Mouse (Mus musculus) brown adipose tissue, adult 24 weeks (tissue): ENCODE data around the gene Rpl34. TPM values are rescaled to one million over a fixed set of nuclear protein-coding genes. Genes with fewer than 3 reads are reported as not detected.
A peak's percentile ranks its signal among the peaks of the same experiment; 100 is the strongest.

Experiments used
- H3K27ac ChIP-seq: fragments of 200-500 bp; replicated peaks from 2 replicates; pipeline ENCODE4 v1.5.1; 2012; ENCODE audit warnings: low read depth, mild to moderate bottlenecking, low read length
- H3K4me1 ChIP-seq: fragments of 200-500 bp; 2 replicates; pipeline ENCODE4 v1.6.1; 2012; ENCODE audit warnings: low read length, mixed read lengths; ENCODE audit not compliant: control insufficient read depth, insufficient read depth, insufficient read length
- H3K4me3 ChIP-seq: fragments of 200-500 bp; 2 replicates; pipeline ENCODE4 v1.5.1; 2012; ENCODE audit warnings: low read depth, mild to moderate bottlenecking, low read length, moderate library complexity; ENCODE audit not compliant: insufficient read depth
- polyA plus RNA-seq: library from polyadenylated mRNA; stranded (reverse); fragments of >200 nt; gene quantifications from 2 replicates; pipeline ENCODE4 v1.2.4, GENCODE M21; 2012; ENCODE audit not compliant: missing spikeins, insufficient read depth, insufficient read length

Rpl34 gene
- 668 and 733 TPM in 2 replicates for polyA plus RNA-seq

GRCm38 (mm10) chr3:130730189-130730653, at the start of gene Rpl34:
TSS of gene Rpl34 (minus strand) at chr3:130730398.
- Histone ChIP-seq H3K4me3 (peak within 1 kb of the TSS; percentile 89), H3K27ac (peak within 1 kb of the TSS; percentile 68), H3K4me1 (no peaks in the 10 kb centered on the region)

GRCm38 (mm10) chr3:130768172-130768571, 38.0 kb upstream of the Rpl34 start:
- Histone ChIP-seq H3K4me3 (no peak overlapping the region), H3K4me1 (no peaks in the 10 kb centered on the region), H3K27ac (no peak overlapping the region)

GRCm38 (mm10) chr3:130764091-130764490, 33.9 kb upstream of the Rpl34 start:
- no peaks in the 10 kb centered on the region for H3K4me1 ChIP-seq
- H3K4me3 ChIP-seq: no peak overlapping the region
- no peak overlapping the region for H3K27ac ChIP-seq

- Histone ChIP-seq H3K4me3 (no peak overlapping the region), H3K27ac (no peak overlapping the region), H3K4me1 (no peaks in the 10 kb centered on the region)
Measured at GRCm38 (mm10) chr3:130760711-130761435, 30.7 kb upstream of the Rpl34 start.

- H3K4me3 ChIP-seq: no peak overlapping the region
- H3K4me1 ChIP-seq: no peaks in the 10 kb centered on the region
- H3K27ac ChIP-seq: no peak overlapping the region
Measured at GRCm38 (mm10) chr3:130758157-130758841, 28.1 kb upstream of the Rpl34 start.

GRCm38 (mm10) chr3:130757117-130757852, 27.1 kb upstream of the Rpl34 start:
- Histone ChIP-seq H3K4me1 (no peaks in the 10 kb centered on the region), H3K4me3 (no peak overlapping the region), H3K27ac (no peak overlapping the region)

- H3K4me3 ChIP-seq: no peak overlapping the region
- H3K27ac ChIP-seq: no peak overlapping the region
- no peaks in the 10 kb centered on the region for H3K4me1 ChIP-seq
Measured at GRCm38 (mm10) chr3:130749206-130749605, 19.0 kb upstream of the Rpl34 start.

- no peak overlapping the region for H3K4me3 ChIP-seq
- H3K27ac ChIP-seq: no peak overlapping the region
- H3K4me1 ChIP-seq: no peaks in the 10 kb centered on the region
Measured at GRCm38 (mm10) chr3:130746673-130747619, 16.7 kb upstream of the Rpl34 start.

GRCm38 (mm10) chr3:130737652-130738361, 7.6 kb upstream of the Rpl34 start:
- no peak overlapping the region for H3K27ac ChIP-seq
- no peak overlapping the region for H3K4me3 ChIP-seq
- H3K4me1 ChIP-seq: no peaks in the 10 kb centered on the region

GRCm38 (mm10) chr3:130736758-130737157, 6.6 kb upstream of the Rpl34 start:
- Histone ChIP-seq H3K27ac (no peak overlapping the region), H3K4me1 (no peaks in the 10 kb centered on the region)

GRCm38 (mm10) chr3:130729472-130730188, 568 bp downstream of the Rpl34 start:
- peak overlapping the region; percentile 89 for H3K4me3 ChIP-seq
- H3K27ac ChIP-seq: peak overlapping the region; percentile 49
- no peaks in the 10 kb centered on the region for H3K4me1 ChIP-seq

More at GRCm38 (mm10) chr3:130736758-130737157, 6.6 kb upstream of the Rpl34 start:
- no peak overlapping the region for H3K4me3 ChIP-seq

GRCm38 (mm10) chr3:130727676-130728075, 2.5 kb downstream of the Rpl34 start:
- Histone ChIP-seq H3K27ac (no peak overlapping the region), H3K4me3 (no peak overlapping the region), H3K4me1 (no peaks in the 10 kb centered on the region)

- Histone ChIP-seq H3K27ac (no peak overlapping the region), H3K4me1 (no peaks in the 10 kb centered on the region), H3K4me3 (no peak overlapping the region)
Measured at GRCm38 (mm10) chr3:130727036-130727435, 3.2 kb downstream of the Rpl34 start.
